ENCODE assay signal across 9 mouse cellular contexts in genomic region chr14:25585545-25586301, GRCm38 (mm10).
DNase-seq lines count a peak whose midpoint lies in the region; ATAC-seq lines count a peak whose summit lies in the region.
"Had no signal": no experiment of that assay in that cellular context is flagged by ENCODE, and none has a peak within 500 bp of the region (broad histone marks: within the 10 kb centered on the region; RNA-seq: fewer than 3 reads in every experiment).

No protein-coding gene starts in this region.

- peaks cover 67% of the 10 kb centered on the region for H3K4me1 ChIP-seq in forebrain, embryonic 14.5 days (ENCODE audit: control insufficient read depth, insufficient read depth, low read length)
- peaks cover 62% of the 10 kb centered on the region for H3K4me1 ChIP-seq in intestine, embryonic 14.5 days (replicated peaks; ENCODE audit: control insufficient read depth, insufficient read depth, low read length)
- H3K4me1 ChIP-seq in midbrain, embryonic 11.5 days (ENCODE audit: control insufficient read depth, insufficient read depth, low read length), result peaks cover 75% of the 10 kb centered on the region
- H3K4me1 ChIP-seq in stomach, embryonic 15.5 days, result peaks cover 54% of the 10 kb centered on the region

- peak overlapping the region; percentile 29 for H3K4me2 ChIP-seq in forebrain, embryonic 14.5 days (ENCODE audit: low read length)
- H3K4me2 ChIP-seq in intestine, embryonic 14.5 days (ENCODE audit: low read length), result peak overlapping the region; percentile 26; the same call in 1 of the 2 replicates
- H3K4me2 ChIP-seq in midbrain, embryonic 11.5 days, result no peak overlapping the region; the same call in 1 of the 2 replicates
- no peak overlapping the region for H3K4me2 ChIP-seq in stomach, embryonic 15.5 days

- H3K36me3 ChIP-seq in forebrain, embryonic 14.5 days (ENCODE audit: control insufficient read depth, insufficient read depth, low read length), result peaks cover 42% of the 10 kb centered on the region
- peaks cover 42% of the 10 kb centered on the region for H3K36me3 ChIP-seq in intestine, embryonic 14.5 days (ENCODE audit: control insufficient read depth, insufficient read depth, low read length)
- H3K36me3 ChIP-seq in midbrain, embryonic 11.5 days (ENCODE audit: control insufficient read depth, insufficient read depth, low read length), result peaks cover 21% of the 10 kb centered on the region
- peaks cover 19% of the 10 kb centered on the region for H3K36me3 ChIP-seq in stomach, embryonic 15.5 days

- H3K27me3 ChIP-seq in forebrain, embryonic 14.5 days (replicated peaks; ENCODE audit: control insufficient read depth, insufficient read depth, low read length), result no peaks in the 10 kb centered on the region
- H3K27me3 ChIP-seq in intestine, embryonic 14.5 days (replicated peaks; ENCODE audit: control insufficient read depth, insufficient read depth, low read length), result no peaks in the 10 kb centered on the region
- no peaks in the 10 kb centered on the region for H3K27me3 ChIP-seq in midbrain, embryonic 11.5 days (ENCODE audit: control insufficient read depth, insufficient read depth, low read length)
- H3K27me3 ChIP-seq in stomach, embryonic 15.5 days (replicated peaks), result no peaks in the 10 kb centered on the region

- H3K27ac ChIP-seq in forebrain, embryonic 14.5 days (ENCODE audit: low read depth, low read length), result peak overlapping the region; percentile 99
- peak overlapping the region; percentile 85 for H3K27ac ChIP-seq in intestine, embryonic 14.5 days (ENCODE audit: low read depth)
- peak overlapping the region; percentile 93 for H3K27ac ChIP-seq in midbrain, embryonic 11.5 days (ENCODE audit: low read depth, low read length)
- H3K27ac ChIP-seq in stomach, embryonic 15.5 days, result peak overlapping the region; percentile 92

- peak; percentile 66 for DNase-seq in adrenal gland, postnatal 10 days
- DNase-seq in adrenal gland, adult 18-20 months (ENCODE audit: low spot score in 2 of 2), result no peak
- peak; percentile 67 to 75 for DNase-seq in cerebellum, adult 18-20 months
- DNase-seq in forebrain, embryonic 14.5 days (ENCODE audit: low spot score), result peak; percentile 96
- peak; percentile 79 for DNase-seq in intestine, embryonic 14.5 days (ENCODE audit: low spot score)
- DNase-seq in midbrain, embryonic 11.5 days (ENCODE audit: low spot score, missing footprints), result peak; percentile 98
- no peak for DNase-seq in c-Kit-positive CD71-positive TER-119-positive erythroid progenitor cells, embryonic 14.5 days (ENCODE audit: low spot score)

- peak; percentile 87 for ATAC-seq in forebrain, embryonic 14.5 days
- peak; percentile 72 for ATAC-seq in intestine, embryonic 14.5 days (replicated peaks; ENCODE audit: low FRiP score, low TSS enrichment, low read depth)
- ATAC-seq in midbrain, embryonic 11.5 days (ENCODE audit: low FRiP score), result peak; percentile 87
- peak; percentile 65; the same call in 1 of the 2 replicates for ATAC-seq in stomach, embryonic 15.5 days (ENCODE audit: insufficient read depth, low FRiP score, low read depth)

- no peak overlapping the region for H3K4me3 ChIP-seq in forebrain, embryonic 14.5 days (ENCODE audit: low read depth, low read length)
- H3K4me3 ChIP-seq in intestine, embryonic 14.5 days (ENCODE audit: low read depth, low read length), result no peak overlapping the region
- H3K4me3 ChIP-seq in midbrain, embryonic 11.5 days (ENCODE audit: low read depth, low read length), result no peak overlapping the region
- no peak overlapping the region for H3K4me3 ChIP-seq in stomach, embryonic 15.5 days (replicated peaks)
- H3K4me3 ChIP-seq: erythroblast, embryonic 14.5 days had no signal

- WGBS in forebrain, embryonic 14.5 days, result 3% methylated on average over 21 of the region's 21 CpGs
- WGBS in intestine, embryonic 14.5 days, result 19% methylated on average over 21 of the region's 21 CpGs
- 20% methylated on average over 21 of the region's 21 CpGs for WGBS in midbrain, embryonic 11.5 days
- WGBS in stomach, embryonic 15.5 days, result 29% methylated on average over 21 of the region's 21 CpGs

- no peaks in the 10 kb centered on the region for H3K9me3 ChIP-seq in forebrain, embryonic 14.5 days (replicated peaks; ENCODE audit: control insufficient read depth, low read length)
- H3K9me3 ChIP-seq in intestine, embryonic 14.5 days (ENCODE audit: control insufficient read depth, low read length), result no peaks in the 10 kb centered on the region
- H3K9me3 ChIP-seq in midbrain, embryonic 11.5 days (ENCODE audit: control insufficient read depth, low read length), result no peaks in the 10 kb centered on the region
- H3K9me3 ChIP-seq in stomach, embryonic 15.5 days, result no peaks in the 10 kb centered on the region

- H3K9ac ChIP-seq in forebrain, embryonic 14.5 days (ENCODE audit: low read length), result peak overlapping the region; percentile 66
- peak overlapping the region; percentile 16; the same call in 1 of the 2 replicates for H3K9ac ChIP-seq in intestine, embryonic 14.5 days (ENCODE audit: low read length)
- H3K9ac ChIP-seq in midbrain, embryonic 11.5 days (ENCODE audit: low read length), result peak overlapping the region; percentile 61
- no peak overlapping the region for H3K9ac ChIP-seq in stomach, embryonic 15.5 days

Comparison
In these comparisons a context has a peak if more than half of its experiments do, and no peak if none do; other contexts are left out.
1. DNase-seq: peak in adrenal gland, postnatal 10 days (single experiment), cerebellum, adult 18-20 months (2 of 2), forebrain, embryonic 14.5 days (single experiment), intestine, embryonic 14.5 days (single experiment) and midbrain, embryonic 11.5 days (single experiment); none in adrenal gland, adult 18-20 months (0 of 2) and c-Kit-positive CD71-positive TER-119-positive erythroid progenitor cells, embryonic 14.5 days (single experiment).
2. H3K4me2 ChIP-seq: peak in forebrain, embryonic 14.5 days (single experiment) and intestine, embryonic 14.5 days (single experiment); none in midbrain, embryonic 11.5 days (single experiment) and stomach, embryonic 15.5 days (single experiment).
3. Peak in every context shown above with its lines, with median percentiles within 50 percentile points of each other: ATAC-seq and H3K27ac ChIP-seq.